Mouse (Mus musculus): ENCODE data around the gene Rnf8. TPM values are rescaled to one million over a fixed set of nuclear protein-coding genes. Genes with fewer than 3 reads are reported as not detected.

Gene Rnf8
- polyA plus RNA-seq, 2 experiments: 23.7 to 35.9 TPM

- Histone ChIP-seq H3K9me3 (ENCODE audit: control insufficient read depth, low read length) (no peaks in the 10 kb centered on the region), H3K4me2 (ENCODE audit: low read depth) (no peak overlapping the region), H3K27ac (no peak overlapping the region), H3K9ac (replicated peaks) (no peak overlapping the region), H3K36me3 (replicated peaks; ENCODE audit: control insufficient read depth, insufficient read depth, low read depth) (no peaks in the 10 kb centered on the region), H3K4me1 (replicated peaks; ENCODE audit: control insufficient read depth in 2 of 2, insufficient read depth in 2 of 2, low read length in 1 of 2) (peaks cover 0 to 13% of the 10 kb centered on the region in 2 experiments; a peak in 3 of 4 replicates), H3K4me3 (ENCODE audit: insufficient read depth in 1 of 2, low read depth in 2 of 2, low read length in 2 of 2) (no peak overlapping the region), H3K27me3 (ENCODE audit: control insufficient read depth, insufficient read depth, low read length) (no peaks in the 10 kb centered on the region)
- peak in 2 of 3 experiments; percentile 6 to 11 for DNase-seq (ENCODE audit: low read depth in 3 of 3, low spot score in 3 of 3)
- WGBS (ENCODE audit: insufficient replicate concordance): 17% methylated on average over 5 of the region's 5 CpGs
- peak; percentile 58 for TF ChIP-seq EP300 (IDR thresholded peaks at IDR 0.05; ENCODE audit: low read depth)
- TF ChIP-seq CTCF (IDR thresholded peaks at IDR 0.05; ENCODE audit: low read depth): no peak
- ATAC-seq (ENCODE audit: insufficient read depth): peak; percentile 79; the same call in 1 of the 2 replicates
These were observed 31.0 kb upstream of the Rnf8 start for GRCm38 (mm10) chr17:29583569-29583968.

DNA sequence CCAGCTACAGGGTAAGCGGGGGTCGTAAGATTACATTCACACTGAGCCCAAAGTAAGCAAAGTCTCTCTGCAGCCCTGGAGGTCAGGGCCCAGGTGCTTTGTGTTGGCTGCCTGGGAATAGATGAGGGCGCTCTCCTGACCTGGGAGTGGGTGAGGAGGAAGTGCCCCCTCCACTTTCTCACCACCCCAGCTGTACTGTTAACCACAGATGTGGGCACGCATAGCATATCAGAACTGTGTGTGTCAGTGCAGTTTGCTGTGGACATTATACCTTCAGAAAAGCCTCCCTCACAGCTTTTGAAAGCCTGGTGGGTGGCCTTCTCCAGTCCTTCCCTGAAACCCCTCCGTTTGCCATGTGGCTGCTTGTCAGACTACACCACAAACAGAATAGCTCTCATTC lies 30.3 kb upstream of the Rnf8 start:
- ATAC-seq (ENCODE audit: insufficient read depth): no peak
- no peak overlapping the region for H3K4me2 ChIP-seq (ENCODE audit: low read depth)
- H3K27me3 ChIP-seq (ENCODE audit: control insufficient read depth, insufficient read depth, low read length): no peaks in the 10 kb centered on the region
- DNase-seq (ENCODE audit: low read depth in 3 of 3, low spot score in 3 of 3): no peak
- no peak overlapping the region for H3K9ac ChIP-seq (replicated peaks)
- no peaks in the 10 kb centered on the region for H3K36me3 ChIP-seq (replicated peaks; ENCODE audit: control insufficient read depth, insufficient read depth, low read depth)
- H3K27ac ChIP-seq: no peak overlapping the region
- H3K4me1 ChIP-seq (replicated peaks; ENCODE audit: control insufficient read depth in 2 of 2, insufficient read depth in 2 of 2, low read length in 1 of 2): peaks cover 0 to 13% of the 10 kb centered on the region in 2 experiments; a peak in 3 of 4 replicates
- no peaks in the 10 kb centered on the region for H3K9me3 ChIP-seq (ENCODE audit: control insufficient read depth, low read length)
- no peak for TF ChIP-seq EP300 (IDR thresholded peaks at IDR 0.05; ENCODE audit: low read depth)
- no peak for TF ChIP-seq CTCF (IDR thresholded peaks at IDR 0.05; ENCODE audit: low read depth)
- 42% methylated on average over 5 of the region's 5 CpGs for WGBS (ENCODE audit: insufficient replicate concordance)
- H3K4me3 ChIP-seq (ENCODE audit: insufficient read depth in 1 of 2, low read depth in 2 of 2, low read length in 2 of 2): no peak overlapping the region

- H3K4me3 ChIP-seq (ENCODE audit: insufficient read depth in 1 of 2, low read depth in 2 of 2, low read length in 2 of 2): no peak overlapping the region
- H3K9me3 ChIP-seq (ENCODE audit: control insufficient read depth, low read length): no peaks in the 10 kb centered on the region
- DNase-seq (ENCODE audit: low read depth in 3 of 3, low spot score in 3 of 3) (no peak), ATAC-seq (ENCODE audit: insufficient read depth) (no peak)
- H3K4me1 ChIP-seq (replicated peaks; ENCODE audit: control insufficient read depth in 2 of 2, insufficient read depth in 2 of 2, low read length in 1 of 2): peaks cover 0 to 13% of the 10 kb centered on the region in 2 experiments; a peak in 3 of 4 replicates
- TF ChIP-seq EP300 (IDR thresholded peaks at IDR 0.05; ENCODE audit: low read depth): no peak
- TF ChIP-seq CTCF (IDR thresholded peaks at IDR 0.05; ENCODE audit: low read depth): no peak
- H3K9ac ChIP-seq (replicated peaks): no peak overlapping the region
- no peaks in the 10 kb centered on the region for H3K36me3 ChIP-seq (replicated peaks; ENCODE audit: control insufficient read depth, insufficient read depth, low read depth)
- WGBS (ENCODE audit: insufficient replicate concordance): 75% methylated on average over 3 of the region's 3 CpGs
- no peak overlapping the region for H3K27ac ChIP-seq
- no peaks in the 10 kb centered on the region for H3K27me3 ChIP-seq (ENCODE audit: control insufficient read depth, insufficient read depth, low read length)
- no peak overlapping the region for H3K4me2 ChIP-seq (ENCODE audit: low read depth)
These were observed 29.9 kb upstream of the Rnf8 start for GRCm38 (mm10) chr17:29584737-29585136.

DNA sequence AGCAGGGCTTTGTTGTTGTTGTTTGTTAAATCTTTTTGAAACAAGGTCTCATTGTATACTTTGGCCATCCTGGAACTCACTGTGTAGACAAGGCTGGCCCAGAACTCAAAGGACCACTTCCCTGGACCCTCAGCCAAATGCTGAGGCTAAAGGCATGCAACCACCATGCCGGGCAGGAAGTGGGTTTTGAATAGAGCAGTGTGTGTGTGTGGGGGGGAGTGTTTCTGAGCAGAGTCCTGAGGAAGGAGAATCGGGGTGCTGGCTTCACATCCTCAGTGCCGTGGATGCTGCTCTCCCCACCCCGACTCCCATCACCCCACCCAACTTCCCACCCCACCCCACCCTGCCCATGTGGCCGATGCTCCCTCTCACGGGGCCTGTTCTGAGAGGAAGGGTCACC lies 29.1 kb upstream of the Rnf8 start:
- DNase-seq (ENCODE audit: low read depth in 3 of 3, low spot score in 3 of 3) (no peak), ATAC-seq (ENCODE audit: insufficient read depth) (no peak)
- no peak overlapping the region for H3K27ac ChIP-seq
- H3K9ac ChIP-seq (replicated peaks): no peak overlapping the region
- H3K4me1 ChIP-seq (replicated peaks; ENCODE audit: control insufficient read depth in 2 of 2, insufficient read depth in 2 of 2, low read length in 1 of 2): peaks cover 0 to 12% of the 10 kb centered on the region in 2 experiments; a peak in 3 of 4 replicates
- H3K9me3 ChIP-seq (ENCODE audit: control insufficient read depth, low read length): no peaks in the 10 kb centered on the region
- no peak for TF ChIP-seq EP300 (IDR thresholded peaks at IDR 0.05; ENCODE audit: low read depth)
- 45% methylated on average over 6 of the region's 6 CpGs for WGBS (ENCODE audit: insufficient replicate concordance)
- no peak overlapping the region for H3K4me3 ChIP-seq (ENCODE audit: insufficient read depth in 1 of 2, low read depth in 2 of 2, low read length in 2 of 2)
- H3K27me3 ChIP-seq (ENCODE audit: control insufficient read depth, insufficient read depth, low read length): no peaks in the 10 kb centered on the region
- no peak overlapping the region for H3K4me2 ChIP-seq (ENCODE audit: low read depth)
- no peaks in the 10 kb centered on the region for H3K36me3 ChIP-seq (replicated peaks; ENCODE audit: control insufficient read depth, insufficient read depth, low read depth)

GRCm38 (mm10) chr17:29586921-29587320 lies 27.7 kb upstream of the Rnf8 start:
- no peaks in the 10 kb centered on the region for H3K27me3 ChIP-seq (ENCODE audit: control insufficient read depth, insufficient read depth, low read length)
- H3K4me3 ChIP-seq (ENCODE audit: insufficient read depth in 1 of 2, low read depth in 2 of 2, low read length in 2 of 2): no peak overlapping the region
- TF ChIP-seq CTCF (IDR thresholded peaks at IDR 0.05; ENCODE audit: low read depth) (no peak), EP300 (IDR thresholded peaks at IDR 0.05; ENCODE audit: low read depth) (no peak)
- H3K9me3 ChIP-seq (ENCODE audit: control insufficient read depth, low read length): no peaks in the 10 kb centered on the region
- no peak for ATAC-seq (ENCODE audit: insufficient read depth)
- H3K36me3 ChIP-seq (replicated peaks; ENCODE audit: control insufficient read depth, insufficient read depth, low read depth): no peaks in the 10 kb centered on the region
- H3K4me2 ChIP-seq (ENCODE audit: low read depth): no peak overlapping the region
- DNase-seq (ENCODE audit: low read depth in 3 of 3, low spot score in 3 of 3): no peak
- peaks cover 0 to 11% of the 10 kb centered on the region in 2 experiments; a peak in 3 of 4 replicates for H3K4me1 ChIP-seq (replicated peaks; ENCODE audit: control insufficient read depth in 2 of 2, insufficient read depth in 2 of 2, low read length in 1 of 2)
- no peak overlapping the region for H3K27ac ChIP-seq
- WGBS (ENCODE audit: insufficient replicate concordance): 80% methylated on average over 9 of the region's 9 CpGs
- no peak overlapping the region for H3K9ac ChIP-seq (replicated peaks)

Data from liver, embryonic 14.5 days (tissue).